Mouse (Mus musculus) heart, embryonic 11.5 days (tissue): ENCODE results near the gene Ptprk. TPM values are rescaled to one million over a fixed set of nuclear protein-coding genes. Genes with fewer than 3 reads are reported as not detected.

Experiments
- ATAC-seq: fragments of 200-750 bp; cut with Nextera tagmentation; replicated peaks from 2 replicates; pipeline ENCODE4 v1.8.0; 2017; ENCODE audit warnings: moderate library complexity; ENCODE audit not compliant: insufficient number of reproducible peaks, low FRiP score, low TSS enrichment
- H3K27ac ChIP-seq: fragments of 300-500 bp; sonication (generic); 2 replicates; pipeline ENCODE4 v1.5.1; 2014; ENCODE audit warnings: mild to moderate bottlenecking, low read depth, low read length
- H3K27me3 ChIP-seq: fragments of 300-500 bp; sonication (generic); 2 replicates; pipeline ENCODE4 v1.6.1; 2014; ENCODE audit warnings: mild to moderate bottlenecking, low read length, mixed read lengths; ENCODE audit not compliant: control insufficient read depth, insufficient read depth
- H3K36me3 ChIP-seq: fragments of 300-500 bp; sonication (generic); 2 replicates; pipeline ENCODE4 v1.6.1; 2014; ENCODE audit warnings: mild to moderate bottlenecking, low read length, moderate library complexity, mixed read lengths; ENCODE audit not compliant: control insufficient read depth, insufficient read depth
- H3K4me1 ChIP-seq: fragments of 300-500 bp; sonication (generic); 2 replicates; pipeline ENCODE4 v1.6.1; 2014; ENCODE audit warnings: low read length; ENCODE audit not compliant: control insufficient read depth, insufficient read depth
- H3K4me2 ChIP-seq: fragments of 300-500 bp; sonication (generic); 2 replicates; pipeline ENCODE4 v1.6.1; 2014; ENCODE audit warnings: mild to moderate bottlenecking, moderate library complexity
- H3K4me3 ChIP-seq: fragments of 300-500 bp; sonication (generic); 2 replicates; pipeline ENCODE4 v1.5.1; 2014; ENCODE audit warnings: low read depth, low read length
- H3K9ac ChIP-seq: fragments of 300-500 bp; sonication (generic); 2 replicates; pipeline ENCODE4 v1.6.1; 2014; ENCODE audit warnings: mild to moderate bottlenecking, low read depth, low read length, moderate library complexity
- H3K9me3 ChIP-seq: fragments of 300-500 bp; sonication (generic); replicated peaks from 2 replicates; pipeline ENCODE4 v1.6.1; 2016; ENCODE audit warnings: low read length; ENCODE audit not compliant: control insufficient read depth
- WGBS: fragments of 180-500 bp; shearing (Covaris S2); extraction: QIAGEN DNeasy Blood & Tissue Kit; methylation state at CpG from one replicate; pipeline ENCODE4 v1.1.7; 2014; ENCODE audit not compliant: insufficient replicate concordance; 5-methylcytosine and 5-hydroxymethylcytosine counted together
- polyA plus RNA-seq: library from polyadenylated mRNA; unstranded; fragments of >200 nt; fragmentation: Nextera tagmentation; extraction: Ambion mirVana; gene quantifications from 2 replicates; pipeline ENCODE4 v1.2.1, GENCODE M21; 2014

Gene Ptprk
- polyA plus RNA-seq, 1 experiment from 2014 or later, result 42.1 TPM

GRCm38 (mm10) chr10:28306451-28307086 is 231.9 kb downstream of the Ptprk start:
- Histone ChIP-seq H3K36me3 (no peaks in the 10 kb centered on the region), H3K27me3 (no peaks in the 10 kb centered on the region), H3K4me2 (no peak overlapping the region), H3K9me3 (no peaks in the 10 kb centered on the region), H3K9ac (no peak overlapping the region), H3K4me1 (peaks cover 7% of the 10 kb centered on the region), H3K4me3 (no peak overlapping the region), H3K27ac (no peak overlapping the region)
- 19% methylated on average over 6 of the region's 6 CpGs for WGBS
- no peak for ATAC-seq

- Histone ChIP-seq H3K4me3 (no peak overlapping the region), H3K4me1 (peaks cover 5% of the 10 kb centered on the region), H3K9ac (no peak overlapping the region), H3K36me3 (no peaks in the 10 kb centered on the region), H3K27me3 (no peaks in the 10 kb centered on the region), H3K9me3 (no peaks in the 10 kb centered on the region), H3K4me2 (no peak overlapping the region), H3K27ac (no peak overlapping the region)
- 29% methylated on average over 1 of the region's 1 CpGs for WGBS
- ATAC-seq, result no peak
Observed at GRCm38 (mm10) chr10:28311369-28311768, 236.7 kb downstream of the Ptprk start.

- no peak overlapping the region for H3K27ac ChIP-seq
- WGBS, result 86% methylated on average over 2 of the region's 2 CpGs
- no peaks in the 10 kb centered on the region for H3K36me3 ChIP-seq
- H3K27me3 ChIP-seq, result no peaks in the 10 kb centered on the region
- H3K4me1 ChIP-seq, result no peaks in the 10 kb centered on the region
- H3K4me2 ChIP-seq, result no peak overlapping the region
- no peak overlapping the region for H3K9ac ChIP-seq
- no peaks in the 10 kb centered on the region for H3K9me3 ChIP-seq
- no peak for ATAC-seq
- no peak overlapping the region for H3K4me3 ChIP-seq
Observed at GRCm38 (mm10) chr10:28322995-28323394, 248.4 kb downstream of the Ptprk start.

GRCm38 (mm10) chr10:28335232-28335631 is 260.6 kb downstream of the Ptprk start:
- H3K9me3 ChIP-seq, result no peaks in the 10 kb centered on the region
- no peak overlapping the region for H3K27ac ChIP-seq
- no peak overlapping the region for H3K4me2 ChIP-seq
- no peaks in the 10 kb centered on the region for H3K4me1 ChIP-seq
- no peaks in the 10 kb centered on the region for H3K36me3 ChIP-seq
- no peaks in the 10 kb centered on the region for H3K27me3 ChIP-seq
- 66% methylated on average over 5 of the region's 5 CpGs for WGBS
- ATAC-seq, result no peak
- no peak overlapping the region for H3K9ac ChIP-seq
- no peak overlapping the region for H3K4me3 ChIP-seq

- no peak overlapping the region for H3K4me3 ChIP-seq
- H3K4me2 ChIP-seq, result no peak overlapping the region
- 70% methylated on average over 5 of the region's 5 CpGs for WGBS
- no peaks in the 10 kb centered on the region for H3K4me1 ChIP-seq
- no peak for ATAC-seq
- no peak overlapping the region for H3K9ac ChIP-seq
- no peak overlapping the region for H3K27ac ChIP-seq
- H3K9me3 ChIP-seq, result no peaks in the 10 kb centered on the region
- no peaks in the 10 kb centered on the region for H3K36me3 ChIP-seq
- H3K27me3 ChIP-seq, result no peaks in the 10 kb centered on the region
Observed at GRCm38 (mm10) chr10:28338536-28338935, 263.9 kb downstream of the Ptprk start.

GRCm38 (mm10) chr10:28345196-28345681 is 270.6 kb downstream of the Ptprk start:
- no peak overlapping the region for H3K4me3 ChIP-seq
- H3K27ac ChIP-seq, result no peak overlapping the region
- H3K27me3 ChIP-seq, result no peaks in the 10 kb centered on the region
- no peak overlapping the region for H3K4me2 ChIP-seq
- 91% methylated on average over 8 of the region's 8 CpGs for WGBS
- H3K4me1 ChIP-seq, result 0 out of 2 replicates have a peak, but pooled peaks cover 4% of the 10 kb centered on the region
- H3K9me3 ChIP-seq, result no peaks in the 10 kb centered on the region
- ATAC-seq, result no peak
- no peaks in the 10 kb centered on the region for H3K36me3 ChIP-seq
- H3K9ac ChIP-seq, result no peak overlapping the region

GRCm38 (mm10) chr10:28365291-28365690 is 290.7 kb downstream of the Ptprk start:
- Histone ChIP-seq H3K9me3 (no peaks in the 10 kb centered on the region), H3K4me1 (peaks cover 4% of the 10 kb centered on the region; the same call in 1 of the 2 replicates), H3K27ac (no peak overlapping the region), H3K4me3 (no peak overlapping the region), H3K36me3 (no peaks in the 10 kb centered on the region), H3K9ac (no peak overlapping the region), H3K27me3 (no peaks in the 10 kb centered on the region), H3K4me2 (no peak overlapping the region)
- no peak for ATAC-seq
- WGBS, result 78% methylated on average over 6 of the region's 6 CpGs

DNA sequence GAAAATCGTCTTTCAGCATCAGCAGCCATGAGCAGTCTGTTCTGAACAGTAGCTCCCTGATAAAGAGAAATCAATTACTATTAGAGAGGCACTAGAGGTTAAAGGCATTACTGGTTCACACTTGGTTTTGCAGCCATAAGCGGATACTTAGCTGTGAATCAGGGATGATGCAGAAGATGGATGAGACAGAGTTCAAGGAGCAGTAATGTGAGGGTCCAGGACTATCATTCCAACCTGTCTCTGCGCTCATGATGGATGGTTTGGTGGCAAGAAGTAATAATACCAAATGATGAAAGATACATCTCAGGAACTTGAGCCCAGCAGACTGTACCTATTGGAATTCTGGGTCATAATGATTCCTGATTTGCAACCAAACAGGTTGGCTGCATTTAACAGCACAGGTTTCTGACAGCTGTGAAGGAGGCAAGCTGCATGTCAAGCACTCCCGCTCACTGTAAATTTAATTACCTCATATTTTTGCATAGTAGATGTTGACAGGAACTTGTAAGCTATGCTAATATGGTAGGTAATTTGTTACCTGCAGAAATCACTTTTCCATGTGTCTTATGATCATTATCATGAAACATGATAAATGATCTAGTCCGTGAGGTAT is 291.6 kb downstream of the Ptprk start:
- ATAC-seq, result no peak
- Histone ChIP-seq H3K9ac (no peak overlapping the region), H3K27me3 (no peaks in the 10 kb centered on the region), H3K9me3 (no peaks in the 10 kb centered on the region), H3K36me3 (no peaks in the 10 kb centered on the region), H3K4me1 (peaks cover 4% of the 10 kb centered on the region; the same call in 1 of the 2 replicates), H3K4me2 (no peak overlapping the region), H3K4me3 (no peak overlapping the region), H3K27ac (no peak overlapping the region)
- 80% methylated on average over 5 of the region's 5 CpGs for WGBS

- no peak overlapping the region for H3K4me3 ChIP-seq
- no peaks in the 10 kb centered on the region for H3K36me3 ChIP-seq
- peaks cover 4% of the 10 kb centered on the region; the same call in 1 of the 2 replicates for H3K4me1 ChIP-seq
- H3K9ac ChIP-seq, result no peak overlapping the region
- ATAC-seq, result no peak
- 47% methylated on average over 2 of the region's 2 CpGs for WGBS
- H3K9me3 ChIP-seq, result no peaks in the 10 kb centered on the region
- no peak overlapping the region for H3K27ac ChIP-seq
- no peak overlapping the region for H3K4me2 ChIP-seq
- H3K27me3 ChIP-seq, result no peaks in the 10 kb centered on the region
Observed at GRCm38 (mm10) chr10:28369808-28370207, 295.2 kb downstream of the Ptprk start.
